Mouse (Mus musculus) embryonic facial prominence, embryonic 12.5 days (tissue): ENCODE results near the gene Rapgef5. TPM values are rescaled to one million over a fixed set of nuclear protein-coding genes. Genes with fewer than 3 reads are reported as not detected.
"Not testable (repeated sequence)": the region's sequence is repeated elsewhere in the genome, so short reads cannot be mapped to it uniquely, and the experiment has no call there.

Source experiments
- ATAC-seq: fragments of 200-750 bp; cut with Nextera tagmentation; 2 replicates; pipeline ENCODE4 v1.8.0; 2017; ENCODE audit not compliant: insufficient number of reproducible peaks, insufficient read depth, low FRiP score, low TSS enrichment
- H3K27ac ChIP-seq: fragments of 300-500 bp; sonication (generic); 2 replicates; pipeline ENCODE4 v1.5.1; 2016; ENCODE audit warnings: mild to moderate bottlenecking
- H3K27me3 ChIP-seq: fragments of 300-500 bp; sonication (generic); 2 replicates; pipeline ENCODE4 v1.6.1; 2016; ENCODE audit warnings: mild to moderate bottlenecking, moderate library complexity
- H3K36me3 ChIP-seq: fragments of 300-500 bp; sonication (generic); 2 replicates; pipeline ENCODE4 v1.6.1; 2016; ENCODE audit warnings: mild to moderate bottlenecking
- H3K4me1 ChIP-seq: fragments of 300-500 bp; sonication (generic); 2 replicates; pipeline ENCODE4 v1.6.1; 2016
- H3K4me2 ChIP-seq: fragments of 300-500 bp; sonication (generic); replicated peaks from 2 replicates; pipeline ENCODE4 v1.6.1; 2016; ENCODE audit warnings: mild to moderate bottlenecking, moderate library complexity
- H3K4me3 ChIP-seq: fragments of 300-500 bp; sonication (generic); 2 replicates; pipeline ENCODE4 v1.5.1; 2016; ENCODE audit warnings: mild to moderate bottlenecking
- H3K9ac ChIP-seq: fragments of 300-500 bp; sonication (generic); 2 replicates; pipeline ENCODE4 v1.6.1; 2016; ENCODE audit warnings: mild to moderate bottlenecking, moderate library complexity
- H3K9me3 ChIP-seq: fragments of 300-500 bp; sonication (generic); 2 replicates; pipeline ENCODE4 v1.6.1; 2016; ENCODE audit warnings: mild to moderate bottlenecking, moderate library complexity
- WGBS: fragments of 180-500 bp; shearing (Covaris S2); methylation state at CpG from one replicate; pipeline ENCODE4 v1.1.7; 2016; 5-methylcytosine and 5-hydroxymethylcytosine counted together
- polyA plus RNA-seq: library from polyadenylated mRNA; unstranded; fragments of >200 nt; fragmentation: Nextera tagmentation; extraction: Ambion mirVana; gene quantifications from 2 replicates; pipeline ENCODE4 v1.2.1, GENCODE M21; 2016

Gene Rapgef5
- polyA plus RNA-seq, 1 experiment from 2014 or later, result 12.8 TPM

DNA sequence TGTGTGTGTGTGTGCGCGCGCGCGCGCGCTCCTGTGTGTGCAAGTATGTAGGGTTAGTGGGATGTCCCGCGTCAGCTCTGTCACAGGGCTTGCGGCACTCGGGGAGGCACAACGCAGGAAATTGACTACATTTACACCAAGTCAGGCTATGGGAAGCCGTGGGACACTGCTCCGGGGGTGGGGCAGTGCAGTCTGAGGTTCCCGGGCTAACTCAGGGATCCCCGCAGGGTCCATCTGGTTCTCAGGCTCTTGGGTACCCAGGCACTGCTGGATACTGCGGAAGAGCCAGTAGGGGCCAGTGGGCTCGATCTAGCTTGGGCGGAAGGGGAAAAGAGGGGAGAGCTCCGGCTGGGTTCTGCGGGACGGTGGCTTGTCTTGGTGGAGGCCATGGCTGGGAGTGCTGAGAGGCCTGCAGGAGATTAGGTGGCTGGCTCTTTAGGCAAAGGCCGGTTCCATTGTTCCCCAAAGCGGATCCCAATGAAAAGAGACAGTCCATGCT is 272.3 kb downstream of the Rapgef5 start:
- no peaks in the 10 kb centered on the region; the same call in 1 of the 2 replicates for H3K4me1 ChIP-seq
- no peaks in the 10 kb centered on the region for H3K27me3 ChIP-seq
- H3K9ac ChIP-seq, result peak overlapping the region; percentile 39
- H3K36me3 ChIP-seq, result no peaks in the 10 kb centered on the region
- peak; percentile 56; the same call in 1 of the 2 replicates for ATAC-seq
- H3K4me2 ChIP-seq, result peak overlapping the region; percentile 48
- peak overlapping the region; percentile 29 for H3K4me3 ChIP-seq
- no peaks in the 10 kb centered on the region for H3K9me3 ChIP-seq
- 5% methylated on average over 24 of the region's 24 CpGs for WGBS
- no peak overlapping the region for H3K27ac ChIP-seq

DNA sequence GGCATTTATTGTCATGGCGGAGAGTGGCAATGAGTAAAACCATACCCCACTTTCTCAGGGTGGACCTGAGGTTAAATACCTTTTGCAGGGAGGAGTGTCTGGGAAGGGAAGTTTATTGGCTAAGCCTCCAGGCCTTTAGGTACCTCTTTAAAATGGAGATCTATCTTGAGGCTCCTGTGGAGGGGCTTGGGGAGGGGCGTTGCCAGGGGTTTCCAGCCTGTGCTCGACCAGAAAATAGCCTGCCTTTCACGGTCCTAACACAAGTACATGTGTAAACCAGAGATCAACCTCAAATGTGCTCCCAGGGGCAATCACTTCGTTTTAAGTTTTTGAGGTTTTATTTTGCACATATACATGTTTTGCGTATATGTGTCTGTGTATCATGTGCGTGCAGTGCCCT is 272.7 kb downstream of the Rapgef5 start:
- Histone ChIP-seq H3K9me3 (no peaks in the 10 kb centered on the region), H3K4me2 (peak overlapping the region; percentile 48), H3K9ac (no peak overlapping the region; the same call in 1 of the 2 replicates), H3K36me3 (no peaks in the 10 kb centered on the region), H3K4me1 (no peaks in the 10 kb centered on the region; the same call in 1 of the 2 replicates), H3K27me3 (no peaks in the 10 kb centered on the region), H3K27ac (no peak overlapping the region), H3K4me3 (no peak overlapping the region)
- no peak for ATAC-seq
- WGBS, result 25% methylated on average over 7 of the region's 7 CpGs

DNA sequence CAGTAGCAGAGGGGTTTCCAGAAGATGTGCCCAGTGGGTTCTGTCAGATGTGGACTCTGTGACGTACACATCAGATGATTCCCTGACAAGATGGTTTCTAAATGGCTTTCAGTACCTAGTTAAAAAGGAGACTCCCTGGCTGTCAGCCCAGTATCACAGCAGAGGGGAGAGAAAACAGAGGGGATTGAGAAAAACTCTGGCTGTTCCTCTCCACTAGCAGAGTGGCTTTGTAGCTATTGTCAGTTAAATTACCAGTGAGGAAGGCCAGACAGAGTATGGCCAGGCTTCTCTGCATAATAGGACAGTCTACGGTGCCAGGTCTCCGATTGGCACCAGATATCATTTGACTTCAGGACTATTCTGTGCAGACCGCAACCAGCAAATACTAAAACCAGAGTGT is 279.0 kb downstream of the Rapgef5 start:
- Histone ChIP-seq H3K9me3 (no peaks in the 10 kb centered on the region), H3K9ac (no peak overlapping the region), H3K27ac (no peak overlapping the region), H3K4me2 (no peak overlapping the region), H3K27me3 (no peaks in the 10 kb centered on the region), H3K4me3 (no peak overlapping the region), H3K4me1 (no peaks in the 10 kb centered on the region), H3K36me3 (no peaks in the 10 kb centered on the region)
- 82% methylated on average over 4 of the region's 4 CpGs for WGBS
- no peak for ATAC-seq

DNA sequence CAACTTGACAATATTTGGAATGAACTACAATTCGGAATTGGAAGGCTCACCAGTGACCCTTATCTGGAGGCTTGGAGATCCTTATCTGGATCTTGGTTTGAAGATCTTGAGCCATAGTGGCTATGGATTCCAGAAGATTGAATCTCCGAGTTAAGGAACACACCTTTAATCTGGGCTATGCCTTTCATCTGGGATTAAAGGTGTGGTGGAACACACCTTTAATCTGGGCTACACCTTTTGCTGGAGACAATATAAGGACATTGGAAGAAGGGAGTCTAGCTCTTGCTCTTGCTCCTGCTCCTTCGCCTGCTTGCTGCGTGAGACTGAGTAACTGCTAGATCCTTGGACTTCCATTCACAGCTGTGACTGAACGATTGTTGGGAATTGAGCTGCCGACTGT is 287.7 kb downstream of the Rapgef5 start, which contains the start of gene Cdca7l:
Gene Cdca7l (plus strand): TSS at position 301 of the 400 bp plus-strand sequence.
- not testable (repeated sequence) for H3K36me3 ChIP-seq, H3K9ac ChIP-seq, H3K27me3 ChIP-seq, H3K27ac ChIP-seq, H3K4me1 ChIP-seq, H3K4me2 ChIP-seq, H3K9me3 ChIP-seq, ATAC-seq, H3K4me3 ChIP-seq
- WGBS, result 95% methylated on average over 2 of the region's 6 CpGs

DNA sequence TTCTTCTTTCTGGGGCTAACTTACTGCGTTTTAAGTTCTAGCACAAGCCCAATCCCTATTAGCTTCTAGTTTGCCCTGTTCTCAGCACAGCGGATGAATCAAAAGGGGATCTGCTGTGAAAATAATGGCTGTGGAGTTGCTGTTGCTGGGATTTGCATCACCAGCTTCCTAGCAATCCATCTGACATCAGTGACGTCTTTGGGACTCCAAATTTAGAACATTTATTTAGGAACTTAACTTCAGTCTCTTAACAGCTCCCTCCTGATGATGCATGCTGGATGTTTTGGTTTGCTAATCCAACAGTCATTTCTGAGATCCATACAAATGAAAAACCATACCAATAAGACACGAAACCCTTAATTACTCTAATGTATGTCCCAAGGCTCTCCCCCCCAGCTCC is 289.3 kb downstream of the Rapgef5 start:
- no peaks in the 10 kb centered on the region for H3K9me3 ChIP-seq
- H3K9ac ChIP-seq, result no peak overlapping the region
- 76% methylated on average over 4 of the region's 4 CpGs for WGBS
- no peak overlapping the region for H3K4me3 ChIP-seq
- no peak overlapping the region for H3K4me2 ChIP-seq
- no peak overlapping the region for H3K27ac ChIP-seq
- ATAC-seq, result no peak
- H3K4me1 ChIP-seq, result peaks cover 16% of the 10 kb centered on the region
- H3K27me3 ChIP-seq, result no peaks in the 10 kb centered on the region
- no peaks in the 10 kb centered on the region for H3K36me3 ChIP-seq

DNA sequence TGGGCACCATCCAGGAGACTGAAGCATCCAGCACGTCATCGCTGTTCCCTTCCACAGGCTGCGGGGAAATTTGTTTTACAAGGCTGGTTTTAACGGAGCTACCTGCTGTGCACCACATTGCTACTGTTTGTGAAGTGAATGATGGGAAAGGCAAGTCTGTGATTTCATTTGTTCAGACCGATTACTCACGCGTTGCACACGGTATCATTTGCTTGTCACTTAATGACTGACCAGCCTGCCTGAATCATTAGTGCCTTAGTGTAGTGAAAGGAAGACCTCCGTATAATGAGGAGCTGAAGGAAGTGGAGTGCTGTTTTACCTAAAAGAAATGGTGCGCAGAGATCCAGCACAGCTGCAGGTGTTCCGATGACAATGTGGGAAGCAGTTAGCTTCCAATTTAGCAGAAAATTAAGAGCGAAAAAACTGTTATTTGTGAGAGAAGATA is 289.8 kb downstream of the Rapgef5 start:
- ATAC-seq, result 0 out of 2 replicates have a peak, but pooled peaks have one; percentile 28
- 56% methylated on average over 12 of the region's 12 CpGs for WGBS
- H3K27ac ChIP-seq, result no peak overlapping the region
- no peaks in the 10 kb centered on the region for H3K27me3 ChIP-seq
- peaks cover 16% of the 10 kb centered on the region for H3K4me1 ChIP-seq
- H3K4me2 ChIP-seq, result no peak overlapping the region
- no peaks in the 10 kb centered on the region for H3K36me3 ChIP-seq
- no peaks in the 10 kb centered on the region for H3K9me3 ChIP-seq
- no peak overlapping the region for H3K4me3 ChIP-seq
- no peak overlapping the region for H3K9ac ChIP-seq

DNA sequence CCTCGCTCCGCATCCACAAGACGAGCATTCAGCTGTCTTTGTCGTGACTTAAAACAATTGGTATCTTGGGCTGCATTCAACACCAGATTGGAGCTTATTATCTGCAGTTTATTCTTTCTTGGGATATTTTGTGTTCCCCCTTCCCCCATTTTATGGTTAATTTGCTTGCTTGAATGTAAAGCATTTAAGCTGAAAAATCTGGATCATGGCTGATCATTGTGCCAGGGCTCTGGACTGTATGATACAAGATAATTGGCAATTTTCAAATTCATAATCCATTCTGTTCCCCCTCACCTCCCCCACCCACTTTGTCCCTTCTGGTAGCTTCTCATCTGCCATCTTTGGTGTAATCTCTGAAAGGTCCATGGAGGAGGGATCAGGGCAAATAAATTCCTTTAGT is 290.2 kb downstream of the Rapgef5 start:
- Histone ChIP-seq H3K9ac (no peak overlapping the region), H3K9me3 (no peaks in the 10 kb centered on the region), H3K4me1 (peaks cover 16% of the 10 kb centered on the region), H3K27ac (no peak overlapping the region), H3K4me3 (no peak overlapping the region), H3K4me2 (no peak overlapping the region), H3K36me3 (no peaks in the 10 kb centered on the region), H3K27me3 (no peaks in the 10 kb centered on the region)
- 68% methylated on average over 4 of the region's 4 CpGs for WGBS
- no peak for ATAC-seq

DNA sequence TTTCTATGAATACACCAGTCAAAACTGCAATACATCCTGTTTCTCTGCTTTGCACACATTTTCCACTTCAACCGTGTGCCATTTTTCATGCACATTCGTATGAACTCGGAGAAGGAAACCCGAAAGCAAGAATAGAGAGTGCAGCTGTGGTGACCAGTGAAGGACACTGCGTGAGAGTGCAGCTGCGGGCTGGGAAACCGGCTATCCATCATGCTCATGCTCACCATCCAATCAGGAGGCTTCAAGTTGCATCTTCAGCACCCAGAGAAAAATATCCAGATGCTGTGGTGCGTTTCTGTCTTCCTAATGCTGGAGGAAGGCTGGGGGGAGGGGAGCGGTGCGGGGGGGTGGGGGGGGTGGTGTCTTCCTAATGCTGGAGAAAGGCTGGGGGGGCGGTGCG is 291.4 kb downstream of the Rapgef5 start:
- WGBS, result 41% methylated on average over 8 of the region's 12 CpGs
- Histone ChIP-seq H3K36me3 (no peaks in the 10 kb centered on the region), H3K9ac (no peak overlapping the region), H3K27me3 (no peaks in the 10 kb centered on the region), H3K9me3 (no peaks in the 10 kb centered on the region), H3K4me2 (peak overlapping the region; percentile 46), H3K4me3 (no peak overlapping the region), H3K4me1 (peaks cover 16% of the 10 kb centered on the region), H3K27ac (no peak overlapping the region)
- ATAC-seq, result no peak

DNA sequence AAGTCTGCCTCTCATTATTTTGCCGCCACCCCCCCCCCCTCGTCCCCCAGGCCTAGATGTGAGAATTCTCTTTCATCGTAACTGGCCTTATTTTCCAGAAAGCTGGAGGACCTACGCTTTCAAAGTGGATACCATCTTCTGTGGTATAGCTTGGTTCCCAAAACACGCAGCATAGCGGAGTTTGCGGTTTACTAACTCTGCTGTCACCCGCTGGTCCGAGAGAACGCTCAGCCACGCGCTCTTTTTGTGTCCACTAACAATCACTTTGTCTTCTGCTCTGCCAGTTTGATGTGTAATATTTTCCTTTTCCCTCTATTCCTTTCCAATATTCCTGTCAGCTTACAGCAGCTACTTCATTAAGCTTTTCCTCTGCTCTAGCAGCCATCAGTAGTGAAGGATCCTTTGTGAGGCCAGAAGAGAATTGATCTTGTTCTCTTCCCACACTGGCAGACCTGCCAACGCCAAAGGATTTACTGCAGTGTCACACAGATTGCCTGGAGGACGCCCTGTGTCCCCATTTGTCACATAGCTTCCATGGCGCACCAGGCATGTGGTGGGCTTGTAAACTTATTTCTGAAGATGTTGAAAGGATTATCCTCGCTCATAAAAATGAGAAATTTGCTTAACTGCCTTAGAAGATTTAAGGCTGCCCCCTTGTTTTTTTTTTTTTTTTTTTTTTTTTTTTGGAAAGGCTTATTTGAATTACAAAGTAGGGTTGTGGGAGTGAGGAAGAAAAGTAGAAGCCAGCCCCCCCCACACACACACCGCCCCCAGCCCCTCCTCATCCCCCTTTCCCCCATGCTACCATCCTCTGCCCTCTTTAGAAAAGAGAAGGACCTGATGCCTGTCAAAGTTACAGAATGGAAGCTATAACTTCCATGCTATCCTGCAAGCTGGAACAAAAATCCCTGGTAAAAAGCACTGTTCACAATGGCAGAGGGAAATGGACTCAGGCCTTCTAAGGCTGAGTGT is 292.4 kb downstream of the Rapgef5 start:
- no peak for ATAC-seq
- H3K27me3 ChIP-seq, result no peaks in the 10 kb centered on the region
- H3K27ac ChIP-seq, result no peak overlapping the region
- no peaks in the 10 kb centered on the region for H3K9me3 ChIP-seq
- 47% methylated on average over 17 of the region's 17 CpGs for WGBS
- no peaks in the 10 kb centered on the region for H3K36me3 ChIP-seq
- H3K9ac ChIP-seq, result no peak overlapping the region
- H3K4me1 ChIP-seq, result peaks cover 16% of the 10 kb centered on the region
- no peak overlapping the region for H3K4me3 ChIP-seq
- H3K4me2 ChIP-seq, result peak overlapping the region; percentile 46
